Mouse (Mus musculus) E14TG2a.4 (cell line): Measurements from ENCODE around the gene Pank4.

Experiments
- CTCF ChIP-seq: conservative IDR thresholded peaks from 2 replicates; pipeline ENCODE4 v1.5.1; 2014; ENCODE audit warnings: low read length
- NANOG ChIP-seq: IDR thresholded peaks from 2 replicates; pipeline ENCODE4 v1.6.1; 2014; ENCODE audit warnings: borderline replicate concordance, low read length, mixed read lengths
- POU5F1 ChIP-seq: IDR thresholded peaks from 2 replicates; pipeline ENCODE4 v1.6.1; 2014; ENCODE audit warnings: low read length, borderline replicate concordance

GRCm38 (mm10) chr4:154943323-154944039 lies 20.4 kb upstream of the Pank4 start:
- TF ChIP-seq CTCF: no peak
- TF ChIP-seq POU5F1: no peak
- TF ChIP-seq NANOG: no peak
